Mouse (Mus musculus) forebrain, postnatal 0 days (tissue): ENCODE results near the gene Slc25a23. TPM values are rescaled to one million over a fixed set of nuclear protein-coding genes. Genes with fewer than 3 reads are reported as not detected.
"Not testable (repeated sequence)": the region's sequence is repeated elsewhere in the genome, so short reads cannot be mapped to it uniquely, and the experiment has no call there.

Experiments used
- ATAC-seq: fragments of 200-750 bp; cut with Nextera tagmentation; 2 replicates; pipeline ENCODE4 v1.8.0; 2017; ENCODE audit warnings: mild to moderate bottlenecking, moderate library complexity
- DNase-seq: peaks from one replicate; pipeline ENCODE4 v3.0.0-alpha.2; 2015
- H3K27ac ChIP-seq: fragments of 300-500 bp; sonication (generic); 2 replicates; pipeline ENCODE4 v1.5.1; 2014; ENCODE audit warnings: low read depth, mild to moderate bottlenecking, antibody characterized with exemption, low read length, moderate library complexity, mixed read lengths
- H3K27me3 ChIP-seq: fragments of 300-500 bp; sonication (generic); 2 replicates; pipeline ENCODE4 v1.6.1; 2014; ENCODE audit warnings: mild to moderate bottlenecking, low read length, mixed read lengths; ENCODE audit not compliant: insufficient read depth
- H3K36me3 ChIP-seq: fragments of 300-500 bp; sonication (generic); 2 replicates; pipeline ENCODE4 v1.6.1; 2014; ENCODE audit warnings: mild to moderate bottlenecking, moderate library complexity; ENCODE audit not compliant: insufficient read depth
- H3K4me1 ChIP-seq: fragments of 300-500 bp; sonication (generic); 2 replicates; pipeline ENCODE4 v1.6.1; 2014; ENCODE audit warnings: antibody characterized with exemption; ENCODE audit not compliant: insufficient read depth
- H3K4me2 ChIP-seq: fragments of 300-500 bp; sonication (generic); 2 replicates; pipeline ENCODE4 v1.6.1; 2014; ENCODE audit warnings: low read depth, mild to moderate bottlenecking, moderate library complexity
- H3K4me3 ChIP-seq: fragments of 300-500 bp; sonication (generic); 2 replicates; pipeline ENCODE4 v1.5.1; 2014; ENCODE audit warnings: low read depth, low read length, mixed read lengths
- H3K9ac ChIP-seq: fragments of 300-500 bp; sonication (generic); 2 replicates; pipeline ENCODE4 v1.6.1; 2014; ENCODE audit warnings: mild to moderate bottlenecking
- H3K9me3 ChIP-seq: fragments of 300-500 bp; sonication (generic); 2 replicates; pipeline ENCODE4 v1.6.1; 2016; ENCODE audit warnings: low read length
- CTCF ChIP-seq: sonication (generic); IDR thresholded peaks from 2 replicates; pipeline ENCODE4 v1.5.1; 2016; ENCODE audit warnings: antibody characterized with exemption, control low read depth, low read depth
- WGBS: fragments of 180-500 bp; shearing (Covaris S2); extraction: QIAGEN DNeasy Blood & Tissue Kit; methylation state at CpG from one replicate; pipeline ENCODE4 v1.1.7; 2014; 5-methylcytosine and 5-hydroxymethylcytosine counted together
- polyA plus RNA-seq: library from polyadenylated mRNA; unstranded; fragments of >200 nt; fragmentation: Nextera tagmentation; extraction: Ambion mirVana; gene quantifications from 2 replicates; pipeline ENCODE4 v1.2.1, GENCODE M21; 2015
- total RNA-seq: library from RNA; depleted of rRNA; stranded (reverse); fragments of >200 nt; gene quantifications from 2 replicates; pipeline ENCODE4 v1.2.3, GENCODE M21; 2014

Gene Slc25a23
- total and polyA plus RNA-seq, 2 experiments from 2014 or later: 43.2 to 101 TPM

DNA sequence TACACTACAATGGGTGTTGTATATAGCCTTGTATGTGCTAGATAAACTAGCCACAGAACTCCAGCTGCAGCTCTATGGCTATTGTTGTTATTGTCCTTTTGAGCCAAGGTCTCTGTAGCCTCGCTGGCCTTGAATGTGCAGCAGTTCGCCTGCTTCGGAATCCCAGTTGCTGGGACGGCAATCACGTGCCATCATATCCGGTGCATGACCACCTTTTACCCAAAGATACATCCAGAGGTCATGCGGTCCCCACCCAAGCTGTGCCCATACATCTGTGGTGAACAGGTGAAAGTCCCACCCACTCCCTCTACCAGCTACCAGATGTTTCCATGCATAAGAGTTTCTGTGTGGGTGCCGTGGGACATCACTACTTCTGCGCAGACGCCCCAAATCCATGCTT, 1.4 kb upstream of the Slc25a23 start:
- peaks cover 9% of the 10 kb centered on the region for H3K36me3 ChIP-seq
- peaks cover 22% of the 10 kb centered on the region for H3K27me3 ChIP-seq
- peak overlapping the region; percentile 54 for H3K4me2 ChIP-seq
- no peak for ATAC-seq
- TF ChIP-seq CTCF: no peak
- H3K27ac ChIP-seq: no peak overlapping the region
- peak overlapping the region; percentile 86 for H3K4me3 ChIP-seq
- DNase-seq: no peak
- H3K4me1 ChIP-seq: peaks cover 9% of the 10 kb centered on the region
- no peaks in the 10 kb centered on the region for H3K9me3 ChIP-seq
- 38% methylated on average over 10 of the region's 10 CpGs for WGBS
- H3K9ac ChIP-seq: no peak overlapping the region; the same call in 1 of the 2 replicates

DNA sequence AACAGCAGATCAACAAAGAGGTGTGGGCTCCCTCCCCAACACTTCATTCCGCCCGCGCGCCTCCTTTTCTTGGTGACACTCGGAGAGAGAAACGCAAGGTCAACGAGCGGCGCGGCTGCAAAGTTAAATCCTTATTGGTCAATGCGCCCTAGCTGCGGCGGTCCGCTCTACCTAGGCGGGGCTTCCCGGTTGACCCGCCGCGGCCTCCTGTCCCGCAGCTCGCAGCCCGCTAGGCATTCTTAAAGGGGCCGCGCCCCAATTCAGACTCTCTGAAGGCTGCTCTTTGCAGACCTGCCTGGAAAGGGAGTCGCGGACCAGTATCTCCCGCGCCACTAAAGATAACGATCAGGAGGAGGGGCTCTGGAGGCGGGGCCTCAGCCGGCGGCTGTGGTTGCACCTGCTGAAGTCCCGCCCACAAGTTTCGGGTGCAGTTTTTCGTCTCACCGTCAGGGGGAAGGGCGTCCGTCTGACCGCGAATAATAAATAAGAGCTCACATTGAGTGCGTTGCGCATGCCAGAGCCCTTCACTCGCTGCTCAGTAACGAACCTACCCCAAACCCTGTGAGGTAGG, 653 bp upstream of the Slc25a23 start:
- peak overlapping the region; percentile 87 for H3K27ac ChIP-seq
- peak overlapping the region; percentile 75 for H3K9ac ChIP-seq
- WGBS: under 1% methylated on average over 44 of the region's 44 CpGs
- H3K4me1 ChIP-seq: peaks cover 9% of the 10 kb centered on the region
- peaks cover 22% of the 10 kb centered on the region for H3K27me3 ChIP-seq
- no peaks in the 10 kb centered on the region for H3K9me3 ChIP-seq
- peaks cover 15% of the 10 kb centered on the region for H3K36me3 ChIP-seq
- peak; percentile 97 for DNase-seq
- peak overlapping the region; percentile 54 for H3K4me2 ChIP-seq
- H3K4me3 ChIP-seq: peak overlapping the region; percentile 86
- peak; percentile 92 for ATAC-seq
- peak; percentile 84 for TF ChIP-seq CTCF

DNA sequence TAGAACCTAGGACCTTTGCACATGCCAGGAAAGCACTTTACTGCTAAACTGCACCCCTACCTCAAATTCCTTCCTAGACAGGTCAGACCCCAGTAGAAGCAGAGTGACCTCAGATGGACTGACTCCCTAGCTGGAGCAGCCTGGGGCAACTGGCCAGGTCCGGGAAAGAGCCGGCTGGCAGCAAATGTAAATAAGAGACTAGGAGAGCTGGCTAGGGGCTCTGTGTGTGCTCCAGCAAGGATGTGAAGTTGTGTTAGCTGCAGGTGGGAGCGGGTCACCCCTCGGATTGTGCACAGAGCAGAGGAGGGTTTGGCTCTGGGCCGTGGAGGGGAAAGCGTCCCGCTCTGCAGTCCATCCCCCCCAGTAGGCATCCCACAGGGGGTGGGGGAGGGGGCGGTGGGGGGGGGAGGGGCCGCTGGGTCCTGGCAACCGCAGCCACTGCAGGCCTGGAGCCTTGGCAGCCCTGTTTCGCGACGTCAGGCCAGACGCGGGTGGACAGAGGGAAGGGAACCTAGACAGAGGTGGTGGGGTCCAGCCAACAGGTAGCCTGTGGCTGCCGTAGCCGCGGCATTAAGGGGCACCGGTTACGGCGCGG, 675 bp downstream of the Slc25a23 start, which contains the start of gene Crb3:
Crb3 (plus strand) TSS at position 215 of the 595 bp plus-strand sequence.
- WGBS: 0% methylated on average over 11 of the region's 22 CpGs

DNA sequence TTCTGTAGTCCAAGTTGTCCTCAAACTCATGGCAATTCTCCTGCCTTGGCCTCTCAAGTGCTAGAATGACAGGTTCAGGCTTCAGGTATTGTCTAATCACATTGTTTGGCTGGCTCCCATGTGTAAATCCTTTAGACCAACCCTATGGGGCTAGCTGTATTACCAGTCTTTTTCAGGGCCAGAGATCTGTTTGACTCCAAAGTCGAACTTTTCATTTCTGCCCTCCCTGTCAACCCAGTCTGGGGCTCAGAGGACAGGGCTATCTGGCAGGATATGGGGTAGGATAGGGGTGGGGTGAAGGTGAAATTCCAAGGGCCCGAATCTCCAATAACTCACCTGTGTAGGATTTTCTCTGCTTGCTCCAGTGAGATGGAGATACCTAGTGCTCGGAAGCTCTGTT, 3.4 kb downstream of the Slc25a23 start:
- 95% methylated on average over 3 of the region's 3 CpGs for WGBS
- no peak overlapping the region for H3K9ac ChIP-seq

More for the DNA sequence above, 675 bp downstream of the Slc25a23 start, which contains the start of gene Crb3:
- Histone ChIP-seq H3K4me2 (peak within 1 kb of the TSS; percentile 54), H3K4me3 (peak within 1 kb of the TSS; percentile 86), H3K9me3 (no peaks in the 10 kb centered on the region), H3K36me3 (peaks cover 27% of the 10 kb centered on the region), H3K27ac (peak within 1 kb of the TSS; percentile 87), H3K27me3 (peaks cover 22% of the 10 kb centered on the region), H3K9ac (peak within 1 kb of the TSS; percentile 75), H3K4me1 (peaks cover 9% of the 10 kb centered on the region)
- DNase-seq (peak; percentile 21), ATAC-seq (no peak; the same call in 1 of the 2 replicates)
- TF ChIP-seq CTCF: no peak

DNA sequence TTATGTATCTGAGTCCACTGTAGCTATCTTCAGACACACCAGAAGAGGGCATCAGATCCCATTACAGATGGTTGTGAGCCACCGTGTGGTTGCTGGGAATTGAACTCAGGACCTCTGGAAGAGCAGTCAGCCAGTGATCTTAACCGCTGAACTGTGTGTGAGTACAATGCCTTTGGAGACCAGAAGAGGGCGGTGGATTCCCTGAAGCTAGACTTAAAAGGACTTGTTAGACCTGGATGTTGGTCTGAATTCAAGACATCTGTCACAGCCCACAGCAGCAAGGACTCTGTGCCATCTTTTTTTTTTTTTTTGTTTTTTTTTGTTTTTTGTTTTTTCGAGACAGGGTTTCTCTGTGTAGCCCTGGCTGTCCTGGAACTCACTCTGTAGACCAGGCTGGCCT, 8.0 kb downstream of the Slc25a23 start:
- not testable (repeated sequence) for H3K4me1 ChIP-seq, H3K9me3 ChIP-seq, DNase-seq, ATAC-seq, H3K27me3 ChIP-seq, H3K4me2 ChIP-seq, H3K9ac ChIP-seq, H3K4me3 ChIP-seq, H3K27ac ChIP-seq
- peak; percentile 34; the same call in 1 of the 2 replicates for TF ChIP-seq CTCF
- H3K36me3 ChIP-seq: peaks cover 72% of the 10 kb centered on the region
- 90% methylated on average over 4 of the region's 4 CpGs for WGBS

More for the DNA sequence above, 3.4 kb downstream of the Slc25a23 start:
- no peaks in the 10 kb centered on the region for H3K9me3 ChIP-seq
- peaks cover 51% of the 10 kb centered on the region for H3K36me3 ChIP-seq
- H3K4me3 ChIP-seq: no peak overlapping the region
- no peak overlapping the region for H3K27ac ChIP-seq
- H3K27me3 ChIP-seq: peaks cover 4% of the 10 kb centered on the region; the same call in 1 of the 2 replicates
- H3K4me2 ChIP-seq: no peak overlapping the region
- DNase-seq: no peak
- no peak for ATAC-seq
- no peak for TF ChIP-seq CTCF
- peaks cover 9% of the 10 kb centered on the region for H3K4me1 ChIP-seq

DNA sequence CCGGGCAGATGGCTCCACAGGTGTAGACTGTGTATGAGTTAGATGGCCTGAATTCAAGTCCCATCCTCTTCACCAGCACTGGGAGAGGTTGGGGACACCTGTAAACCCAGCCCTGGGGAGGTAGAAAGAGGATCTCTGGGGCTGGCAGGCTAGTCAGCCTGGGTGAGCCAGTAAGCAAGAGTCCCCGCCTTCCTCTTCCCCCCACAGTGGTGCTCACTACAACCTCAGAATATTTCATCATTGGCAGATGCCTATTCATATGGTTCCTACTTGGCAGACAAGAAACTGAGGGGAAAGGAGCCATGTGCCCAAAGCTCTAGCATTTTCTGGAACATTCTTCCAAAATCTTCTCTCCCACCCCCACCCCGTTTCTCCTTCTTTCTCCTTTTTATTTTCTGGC, 10.8 kb downstream of the Slc25a23 start:
- Histone ChIP-seq H3K9ac (no peak overlapping the region), H3K27me3 (no peaks in the 10 kb centered on the region), H3K27ac (no peak overlapping the region), H3K4me1 (no peaks in the 10 kb centered on the region), H3K4me2 (no peak overlapping the region), H3K4me3 (no peak overlapping the region), H3K36me3 (peaks cover 59% of the 10 kb centered on the region), H3K9me3 (no peaks in the 10 kb centered on the region)
- ATAC-seq (peak; percentile 45), DNase-seq (peak; percentile 41)
- 82% methylated on average over 3 of the region's 3 CpGs for WGBS
- TF ChIP-seq CTCF: no peak

DNA sequence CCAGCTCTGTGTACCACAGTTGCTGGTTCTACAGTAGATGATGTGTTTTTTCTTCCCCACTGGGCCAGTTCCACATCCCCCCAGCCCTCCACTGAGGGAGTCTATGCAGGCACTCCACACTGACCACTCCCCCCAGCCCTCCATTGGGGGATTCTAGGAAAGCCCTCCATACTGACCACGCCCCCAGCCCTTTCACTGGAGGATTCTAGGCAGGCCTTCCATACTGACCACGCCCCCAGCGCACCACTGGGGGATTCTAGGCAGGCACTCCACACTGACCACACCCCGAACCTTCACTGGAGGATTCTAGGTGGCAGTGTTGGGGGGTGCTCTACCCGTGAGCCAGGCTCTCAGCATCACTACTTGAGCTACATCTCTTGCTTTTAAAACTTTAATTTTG, 12.3 kb downstream of the Slc25a23 start:
- Histone ChIP-seq H3K27me3 (no peaks in the 10 kb centered on the region), H3K4me2 (no peak overlapping the region), H3K4me1 (no peaks in the 10 kb centered on the region), H3K4me3 (no peak overlapping the region), H3K36me3 (peaks cover 45% of the 10 kb centered on the region), H3K9ac (no peak overlapping the region), H3K9me3 (no peaks in the 10 kb centered on the region), H3K27ac (no peak overlapping the region)
- ATAC-seq (no peak), DNase-seq (no peak)
- TF ChIP-seq CTCF: no peak
- WGBS: 41% methylated on average over 5 of the region's 5 CpGs
